Mouse (Mus musculus) embryonic facial prominence, embryonic 11.5 days (tissue): Measurements from ENCODE around the gene Smox. TPM values are rescaled to one million over a fixed set of nuclear protein-coding genes. Genes with fewer than 3 reads are reported as not detected.

Experiments used
- ATAC-seq: fragments of 200-750 bp; cut with Nextera tagmentation; replicated peaks from 2 replicates; pipeline ENCODE4 v1.8.0; 2017; ENCODE audit warnings: low read depth; ENCODE audit not compliant: insufficient number of reproducible peaks, low FRiP score, low TSS enrichment
- DNase-seq: peaks from one replicate; pipeline ENCODE4 v3.0.0-alpha.2; 2015; ENCODE audit warnings: low spot score
- H3K27ac ChIP-seq: fragments of 300-500 bp; sonication (generic); replicated peaks from 2 replicates; pipeline ENCODE4 v1.5.1; 2014; ENCODE audit warnings: mild to moderate bottlenecking, low read depth, low read length, control low read depth
- H3K27me3 ChIP-seq: fragments of 300-500 bp; sonication (generic); 2 replicates; pipeline ENCODE4 v1.6.1; 2014; ENCODE audit warnings: mild to moderate bottlenecking, low read length, moderate library complexity, mixed read lengths; ENCODE audit not compliant: control insufficient read depth, insufficient read depth
- H3K36me3 ChIP-seq: fragments of 300-500 bp; sonication (generic); replicated peaks from 2 replicates; pipeline ENCODE4 v1.6.1; 2014; ENCODE audit warnings: low read depth, mild to moderate bottlenecking, low read length, moderate library complexity, mixed read lengths; ENCODE audit not compliant: control insufficient read depth, insufficient read depth
- H3K4me1 ChIP-seq: fragments of 300-500 bp; sonication (generic); 2 replicates; pipeline ENCODE4 v1.6.1; 2014; ENCODE audit warnings: low read length, mixed read lengths; ENCODE audit not compliant: control insufficient read depth, insufficient read depth
- H3K4me2 ChIP-seq: fragments of 300-500 bp; sonication (generic); 2 replicates; pipeline ENCODE4 v1.6.1; 2014; ENCODE audit warnings: low read depth, mild to moderate bottlenecking, control low read depth, low read length, moderate library complexity
- H3K4me3 ChIP-seq: fragments of 300-500 bp; sonication (generic); 2 replicates; pipeline ENCODE4 v1.5.1; 2014; ENCODE audit warnings: low read depth, low read length, control low read depth
- H3K9ac ChIP-seq: fragments of 300-500 bp; sonication (generic); replicated peaks from 2 replicates; pipeline ENCODE4 v1.6.1; 2014; ENCODE audit warnings: mild to moderate bottlenecking, control low read depth, low read length
- H3K9me3 ChIP-seq: fragments of 300-500 bp; sonication (generic); replicated peaks from 2 replicates; pipeline ENCODE4 v1.6.1; 2016; ENCODE audit warnings: mild to moderate bottlenecking, low read length, inconsistent platforms, mixed read lengths; ENCODE audit not compliant: control insufficient read depth
- WGBS: fragments of 180-500 bp; shearing (Covaris S2); extraction: QIAGEN DNeasy Blood & Tissue Kit; methylation state at CpG from one replicate; pipeline ENCODE4 v1.1.7; 2014; 5-methylcytosine and 5-hydroxymethylcytosine counted together
- polyA plus RNA-seq: library from polyadenylated mRNA; unstranded; fragments of >200 nt; fragmentation: Nextera tagmentation; extraction: Ambion mirVana; gene quantifications from 2 replicates; pipeline ENCODE4 v1.2.1, GENCODE M21; 2014

Smox gene
- polyA plus RNA-seq, 1 experiment from 2014 or later: 38.7 TPM

DNA sequence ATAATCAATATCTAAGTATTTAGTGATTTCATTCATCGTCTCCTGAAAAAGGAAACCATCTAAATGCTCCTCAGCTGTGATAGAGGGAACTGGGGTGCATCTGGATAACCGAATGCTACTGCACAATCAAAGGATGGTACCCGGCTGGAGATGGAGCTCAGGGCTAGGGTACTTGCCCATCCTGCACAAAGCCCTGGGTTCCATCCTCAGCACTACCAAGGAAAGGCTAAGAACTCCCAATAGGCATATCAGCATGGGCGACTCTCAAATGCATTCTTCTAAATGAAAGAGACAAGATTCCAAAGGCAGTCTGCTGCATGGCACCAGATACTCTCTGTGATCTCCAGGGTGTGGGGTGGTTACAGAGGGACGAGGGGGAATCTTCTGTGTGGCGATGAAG is 13.4 kb upstream of the Smox start:
- DNase-seq (no peak), ATAC-seq (no peak)
- Histone ChIP-seq H3K4me1 (no peaks in the 10 kb centered on the region), H3K9me3 (no peaks in the 10 kb centered on the region), H3K27ac (no peak overlapping the region), H3K9ac (no peak overlapping the region), H3K4me3 (no peak overlapping the region), H3K36me3 (no peaks in the 10 kb centered on the region), H3K4me2 (no peak overlapping the region), H3K27me3 (no peaks in the 10 kb centered on the region)
- WGBS: 85% methylated on average over 6 of the region's 6 CpGs

GRCm38 (mm10) chr2:131478349-131478748 is 12.9 kb upstream of the Smox start:
- H3K27ac ChIP-seq: no peak overlapping the region
- no peak overlapping the region for H3K4me3 ChIP-seq
- no peak for DNase-seq
- no peak overlapping the region for H3K4me2 ChIP-seq
- 85% methylated on average over 8 of the region's 8 CpGs for WGBS
- ATAC-seq: no peak
- H3K9ac ChIP-seq: no peak overlapping the region
- no peaks in the 10 kb centered on the region for H3K36me3 ChIP-seq
- H3K4me1 ChIP-seq: no peaks in the 10 kb centered on the region
- H3K9me3 ChIP-seq: no peaks in the 10 kb centered on the region
- no peaks in the 10 kb centered on the region for H3K27me3 ChIP-seq

- Histone ChIP-seq H3K27me3 (no peaks in the 10 kb centered on the region), H3K9me3 (no peaks in the 10 kb centered on the region), H3K9ac (no peak overlapping the region), H3K36me3 (no peaks in the 10 kb centered on the region), H3K4me2 (no peak overlapping the region), H3K4me3 (no peak overlapping the region), H3K27ac (no peak overlapping the region), H3K4me1 (no peaks in the 10 kb centered on the region)
- ATAC-seq (no peak), DNase-seq (no peak)
- WGBS: 88% methylated on average over 4 of the region's 4 CpGs
These were observed 12.4 kb upstream of the Smox start for GRCm38 (mm10) chr2:131478916-131479315.

DNA sequence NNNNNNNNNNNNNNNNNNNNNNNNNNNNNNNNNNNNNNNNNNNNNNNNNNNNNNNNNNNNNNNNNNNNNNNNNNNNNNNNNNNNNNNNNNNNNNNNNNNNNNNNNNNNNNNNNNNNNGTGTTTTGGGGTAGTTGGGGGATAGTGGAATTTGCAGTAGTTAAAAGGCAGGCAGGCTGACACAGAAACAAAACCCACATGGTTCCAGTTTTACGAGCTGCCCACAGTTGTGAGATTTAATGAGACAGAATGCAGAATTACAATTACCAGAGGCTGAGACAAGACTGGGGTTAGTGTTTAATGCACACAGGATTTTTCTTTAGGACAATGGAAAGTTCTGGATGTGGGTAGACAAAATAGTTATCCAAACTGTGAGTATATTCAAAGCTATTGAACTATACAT is 9.6 kb upstream of the Smox start:
- no peaks in the 10 kb centered on the region for H3K4me1 ChIP-seq
- H3K4me2 ChIP-seq: no peak overlapping the region
- DNase-seq: no peak
- H3K9ac ChIP-seq: no peak overlapping the region
- H3K4me3 ChIP-seq: no peak overlapping the region
- H3K9me3 ChIP-seq: no peaks in the 10 kb centered on the region
- H3K27me3 ChIP-seq: no peaks in the 10 kb centered on the region
- H3K36me3 ChIP-seq: no peaks in the 10 kb centered on the region
- no peak overlapping the region for H3K27ac ChIP-seq
- 38% methylated on average over 1 of the region's 1 CpGs for WGBS
- no peak for ATAC-seq

DNA sequence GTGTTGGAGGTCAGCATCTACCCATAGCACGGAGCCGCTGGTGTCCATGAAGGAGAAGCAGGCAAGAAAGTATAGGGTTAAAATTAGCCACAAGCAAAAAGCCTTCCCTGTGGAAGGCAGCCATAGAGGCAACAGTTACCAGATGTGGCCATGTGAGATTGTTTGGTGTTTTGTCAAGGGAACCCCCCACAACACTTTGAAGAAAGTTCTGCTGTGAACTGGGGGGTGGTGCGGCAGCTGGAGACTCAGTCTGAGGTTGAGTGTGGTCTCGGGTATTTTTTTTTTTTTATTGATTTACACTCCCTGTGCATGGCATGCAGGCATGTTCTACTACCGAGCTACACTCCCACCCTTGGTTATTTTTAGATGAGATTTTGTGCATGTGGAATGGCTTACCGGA is 8.8 kb upstream of the Smox start:
- WGBS: 62% methylated on average over 6 of the region's 6 CpGs
- Histone ChIP-seq H3K9ac (no peak overlapping the region), H3K4me1 (no peaks in the 10 kb centered on the region), H3K9me3 (no peaks in the 10 kb centered on the region), H3K27me3 (no peaks in the 10 kb centered on the region), H3K36me3 (no peaks in the 10 kb centered on the region), H3K27ac (no peak overlapping the region), H3K4me3 (no peak overlapping the region), H3K4me2 (no peak overlapping the region)
- peak; percentile 54 for DNase-seq
- no peak for ATAC-seq

DNA sequence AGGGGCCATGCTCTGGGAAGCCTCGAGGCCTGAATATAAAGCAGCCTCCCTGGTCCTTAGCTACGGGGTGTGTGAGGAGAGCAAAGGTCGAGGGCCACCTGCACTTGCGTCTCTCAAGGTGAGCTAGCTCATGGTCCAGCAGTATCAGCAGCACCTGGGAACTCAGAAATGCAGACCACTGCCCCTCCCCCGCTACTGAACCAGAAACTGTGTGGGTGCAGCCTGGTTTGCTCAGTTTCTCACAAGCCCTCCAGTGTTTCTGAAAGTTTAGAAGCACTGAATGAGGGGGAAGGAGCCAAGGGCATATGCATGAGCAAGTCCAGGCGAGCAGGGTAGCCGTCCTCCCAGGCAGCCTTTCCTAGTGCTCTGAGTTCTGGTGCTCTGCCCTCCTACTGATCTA is 7.7 kb upstream of the Smox start:
- H3K9me3 ChIP-seq: no peaks in the 10 kb centered on the region
- 63% methylated on average over 7 of the region's 7 CpGs for WGBS
- H3K9ac ChIP-seq: no peak overlapping the region
- ATAC-seq (no peak), DNase-seq (no peak)
- H3K4me1 ChIP-seq: no peaks in the 10 kb centered on the region
- no peak overlapping the region for H3K4me2 ChIP-seq
- H3K4me3 ChIP-seq: no peak overlapping the region
- H3K36me3 ChIP-seq: no peaks in the 10 kb centered on the region
- H3K27me3 ChIP-seq: no peaks in the 10 kb centered on the region
- no peak overlapping the region for H3K27ac ChIP-seq

GRCm38 (mm10) chr2:131484182-131484581 is 7.1 kb upstream of the Smox start:
- no peaks in the 10 kb centered on the region for H3K9me3 ChIP-seq
- WGBS: 84% methylated on average over 6 of the region's 6 CpGs
- no peak overlapping the region for H3K27ac ChIP-seq
- H3K36me3 ChIP-seq: no peaks in the 10 kb centered on the region
- ATAC-seq (no peak), DNase-seq (no peak)
- H3K27me3 ChIP-seq: no peaks in the 10 kb centered on the region
- H3K4me1 ChIP-seq: no peaks in the 10 kb centered on the region
- no peak overlapping the region for H3K9ac ChIP-seq
- no peak overlapping the region for H3K4me2 ChIP-seq
- no peak overlapping the region for H3K4me3 ChIP-seq

DNA sequence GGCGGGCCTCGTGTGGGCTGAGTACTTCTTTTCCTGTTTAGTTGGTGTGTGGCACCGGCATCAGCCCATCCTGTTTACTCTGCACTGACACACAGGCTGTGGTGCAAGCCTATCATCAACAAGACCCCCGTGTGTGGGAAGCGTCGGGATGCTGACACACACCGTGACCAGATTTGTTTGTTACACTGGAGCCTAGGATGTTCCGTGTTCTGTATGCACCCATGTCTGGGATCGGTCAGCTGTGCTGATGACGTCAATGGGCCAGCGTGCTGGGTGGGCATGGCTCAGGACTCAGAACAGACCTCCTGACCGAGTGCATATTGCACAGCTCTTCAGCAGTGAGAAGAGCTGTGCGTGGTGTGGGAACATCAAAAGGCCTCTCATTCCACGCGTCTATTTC is 6.2 kb upstream of the Smox start:
- Histone ChIP-seq H3K27ac (no peak overlapping the region), H3K36me3 (no peaks in the 10 kb centered on the region), H3K4me3 (no peak overlapping the region), H3K4me1 (no peaks in the 10 kb centered on the region), H3K27me3 (no peaks in the 10 kb centered on the region), H3K9me3 (no peaks in the 10 kb centered on the region), H3K9ac (no peak overlapping the region), H3K4me2 (no peak overlapping the region)
- DNase-seq: no peak
- no peak for ATAC-seq
- WGBS: 95% methylated on average over 15 of the region's 15 CpGs

GRCm38 (mm10) chr2:131486046-131486445 is 5.2 kb upstream of the Smox start:
- ATAC-seq: no peak

More at GRCm38 (mm10) chr2:131486046-131486445, 5.2 kb upstream of the Smox start:
- Histone ChIP-seq H3K9me3 (no peaks in the 10 kb centered on the region), H3K36me3 (no peaks in the 10 kb centered on the region), H3K4me2 (no peak overlapping the region), H3K4me3 (no peak overlapping the region), H3K4me1 (no peaks in the 10 kb centered on the region), H3K27ac (no peak overlapping the region), H3K27me3 (no peaks in the 10 kb centered on the region), H3K9ac (no peak overlapping the region)
- no peak for DNase-seq
- WGBS: 70% methylated on average over 3 of the region's 3 CpGs
